Mouse (Mus musculus) cerebellum, adult 2 months (tissue): Measurements from ENCODE around the gene 4930539E08Rik. TPM values are rescaled to one million over a fixed set of nuclear protein-coding genes. Genes with fewer than 3 reads are reported as not detected.

Source experiments
- DNase-seq, 2 experiments: peaks; one replicate each; pipeline ENCODE4 v3.0.0; 2021
- H3K27ac ChIP-seq: fragments of 200-500 bp; 2 replicates; pipeline ENCODE4 v1.5.1; 2012; ENCODE audit warnings: low read length, control low read depth, inconsistent platforms; ENCODE audit not compliant: insufficient read depth
- H3K27me3 ChIP-seq: fragments of 200-500 bp; 2 replicates; pipeline ENCODE4 v1.6.1; 2012; ENCODE audit warnings: inconsistent platforms, mild to moderate bottlenecking, low read length, moderate library complexity; ENCODE audit not compliant: control insufficient read depth, insufficient read depth
- H3K4me1 ChIP-seq: fragments of 200-500 bp; 2 replicates; pipeline ENCODE4 v1.6.1; 2011; ENCODE audit warnings: low read length; ENCODE audit not compliant: control insufficient read depth, insufficient read depth
- H3K4me3 ChIP-seq: fragments of 200-500 bp; replicated peaks from 2 replicates; pipeline ENCODE3; 2011; ENCODE audit warnings: mild to moderate bottlenecking, low read depth, low read length, control low read depth; ENCODE audit not compliant: insufficient read depth
- CTCF ChIP-seq: fragments of 200-500 bp; IDR thresholded peaks from 2 replicates; pipeline ENCODE4 v1.5.1; 2011; ENCODE audit warnings: low read depth, mild to moderate bottlenecking, control low read depth, low read length, moderate library complexity, borderline replicate concordance; ENCODE audit not compliant: insufficient read depth
- POLR2A ChIP-seq: fragments of 200-500 bp; IDR thresholded peaks from 2 replicates; pipeline ENCODE4 v1.6.1; 2011; ENCODE audit warnings: low read length, control low read depth, borderline replicate concordance; ENCODE audit not compliant: insufficient read depth
- WGBS: fragments of 180-500 bp; shearing (Covaris S2); methylation state at CpG from one replicate; pipeline ENCODE4 v1.1.7; 2018; 5-methylcytosine and 5-hydroxymethylcytosine counted together
- polyA plus RNA-seq: library from polyadenylated mRNA; depleted of rRNA; stranded (reverse); fragments of >200 nt; gene quantifications from 2 replicates; pipeline ENCODE4 v1.2.3, GENCODE M21; 2012

4930539E08Rik gene
- polyA plus RNA-seq, 1 experiment, result 0.36 TPM

GRCm38 (mm10) chr17:28879931-28880391 is 35.2 kb downstream of the 4930539E08Rik start:
- WGBS, result 3% methylated on average over 18 of the region's 18 CpGs
- TF ChIP-seq POLR2A, result no peak
- peak; percentile 87 for TF ChIP-seq CTCF
- Histone ChIP-seq H3K4me1 (peaks cover 5% of the 10 kb centered on the region; the same call in 1 of the 2 replicates), H3K4me3 (no peak overlapping the region), H3K27me3 (no peaks in the 10 kb centered on the region), H3K27ac (no peak overlapping the region)
- peak; percentile 62 to 78 for DNase-seq

GRCm38 (mm10) chr17:28876821-28877220 is 38.3 kb downstream of the 4930539E08Rik start:
- Histone ChIP-seq H3K27ac (no peak overlapping the region), H3K27me3 (no peaks in the 10 kb centered on the region)

GRCm38 (mm10) chr17:28876331-28876730 is 38.8 kb downstream of the 4930539E08Rik start:
- H3K27ac ChIP-seq, result no peak overlapping the region
- WGBS, result 80% methylated on average over 5 of the region's 5 CpGs

More at GRCm38 (mm10) chr17:28876821-28877220, 38.3 kb downstream of the 4930539E08Rik start:
- WGBS, result 55% methylated on average over 19 of the region's 19 CpGs
- TF ChIP-seq POLR2A, result no peak
- peak; percentile 23; the same call in 1 of the 2 replicates for TF ChIP-seq CTCF
- Histone ChIP-seq H3K4me1 (peaks cover 7% of the 10 kb centered on the region), H3K4me3 (no peak overlapping the region)
- no peak for DNase-seq

GRCm38 (mm10) chr17:28875316-28875715 is 39.8 kb downstream of the 4930539E08Rik start:
- peaks cover 7% of the 10 kb centered on the region for H3K4me1 ChIP-seq
- DNase-seq, result peak in 1 of 2 experiments; percentile 39
- TF ChIP-seq CTCF (no peak), POLR2A (no peak)
- no peak overlapping the region for H3K4me3 ChIP-seq
- 40% methylated on average over 8 of the region's 8 CpGs for WGBS
- H3K27ac ChIP-seq, result no peak overlapping the region
- H3K27me3 ChIP-seq, result no peaks in the 10 kb centered on the region

More at GRCm38 (mm10) chr17:28876331-28876730, 38.8 kb downstream of the 4930539E08Rik start:
- Histone ChIP-seq H3K27me3 (no peaks in the 10 kb centered on the region), H3K4me3 (no peak overlapping the region), H3K4me1 (peaks cover 7% of the 10 kb centered on the region)
- no peak for DNase-seq
- TF ChIP-seq POLR2A (no peak), CTCF (no peak)

- no peaks in the 10 kb centered on the region for H3K27me3 ChIP-seq
- DNase-seq, result peak; percentile 23 to 35
- TF ChIP-seq POLR2A (no peak), CTCF (no peak)
Observed at GRCm38 (mm10) chr17:28874825-28875224, 40.3 kb downstream of the 4930539E08Rik start.

GRCm38 (mm10) chr17:28874216-28874615 is 40.9 kb downstream of the 4930539E08Rik start:
- Histone ChIP-seq H3K4me3 (no peak overlapping the region), H3K4me1 (peaks cover 7% of the 10 kb centered on the region), H3K27ac (no peak overlapping the region), H3K27me3 (no peaks in the 10 kb centered on the region)
- TF ChIP-seq POLR2A, result no peak
- no peak for TF ChIP-seq CTCF
- 93% methylated on average over 4 of the region's 4 CpGs for WGBS
- no peak for DNase-seq

More at GRCm38 (mm10) chr17:28874825-28875224, 40.3 kb downstream of the 4930539E08Rik start:
- 8% methylated on average over 7 of the region's 7 CpGs for WGBS
- Histone ChIP-seq H3K27ac (no peak overlapping the region), H3K4me1 (peaks cover 7% of the 10 kb centered on the region), H3K4me3 (no peak overlapping the region)

- no peak for TF ChIP-seq POLR2A
- no peak for TF ChIP-seq CTCF
- Histone ChIP-seq H3K4me1 (peaks cover 7% of the 10 kb centered on the region), H3K27me3 (no peaks in the 10 kb centered on the region), H3K27ac (no peak overlapping the region), H3K4me3 (no peak overlapping the region)
- WGBS, result 92% methylated on average over 7 of the region's 7 CpGs
- no peak for DNase-seq
Observed at GRCm38 (mm10) chr17:28872322-28872721, 42.8 kb downstream of the 4930539E08Rik start.

GRCm38 (mm10) chr17:28871831-28872230 is 43.3 kb downstream of the 4930539E08Rik start:
- 61% methylated on average over 11 of the region's 11 CpGs for WGBS
- no peak for DNase-seq
- H3K4me1 ChIP-seq, result peaks cover 7% of the 10 kb centered on the region

More at GRCm38 (mm10) chr17:28871831-28872230, 43.3 kb downstream of the 4930539E08Rik start:
- TF ChIP-seq CTCF, result no peak
- TF ChIP-seq POLR2A, result no peak
- no peak overlapping the region for H3K4me3 ChIP-seq
- no peaks in the 10 kb centered on the region for H3K27me3 ChIP-seq
- no peak overlapping the region for H3K27ac ChIP-seq
